Mouse (Mus musculus): ENCODE measurements around the gene Tril. TPM values are rescaled to one million over a fixed set of nuclear protein-coding genes. Genes with fewer than 3 reads are reported as not detected.

Tril gene
- polyA plus RNA-seq, 1 experiment from 2014 or later = 16.6 TPM

GRCm38 (mm10) chr6:53780008-53780407 lies 40.6 kb downstream of the Tril start:
- H3K9me3 ChIP-seq (ENCODE audit: control insufficient read depth, low read length) = no peaks in the 10 kb centered on the region
- peak; percentile 72 for DNase-seq (ENCODE audit: low spot score, missing footprints)
- WGBS = 88% methylated on average over 5 of the region's 5 CpGs

GRCm38 (mm10) chr6:53779526-53779925 lies 41.1 kb downstream of the Tril start:
- ATAC-seq (ENCODE audit: low FRiP score) = no peak
- Histone ChIP-seq H3K27me3 (ENCODE audit: control insufficient read depth, insufficient read depth, low read length) (no peaks in the 10 kb centered on the region), H3K4me3 (ENCODE audit: low read depth, low read length) (no peak overlapping the region), H3K27ac (ENCODE audit: low read depth, low read length) (no peak overlapping the region), H3K9me3 (ENCODE audit: control insufficient read depth, low read length) (no peaks in the 10 kb centered on the region), H3K4me2 (no peak overlapping the region), H3K36me3 (ENCODE audit: control insufficient read depth, insufficient read depth, low read length) (no peaks in the 10 kb centered on the region), H3K4me1 (ENCODE audit: control insufficient read depth, insufficient read depth, low read length) (peaks cover 3% of the 10 kb centered on the region; the same call in 1 of the 2 replicates), H3K9ac (ENCODE audit: low read length) (no peak overlapping the region)
- peak; percentile 80 for DNase-seq (ENCODE audit: low spot score, missing footprints)
- 48% methylated on average over 7 of the region's 7 CpGs for WGBS

More at GRCm38 (mm10) chr6:53780008-53780407, 40.6 kb downstream of the Tril start:
- Histone ChIP-seq H3K9ac (ENCODE audit: low read length) (no peak overlapping the region), H3K4me3 (ENCODE audit: low read depth, low read length) (no peak overlapping the region), H3K4me1 (ENCODE audit: control insufficient read depth, insufficient read depth, low read length) (peaks cover 3% of the 10 kb centered on the region; the same call in 1 of the 2 replicates), H3K27ac (ENCODE audit: low read depth, low read length) (no peak overlapping the region), H3K27me3 (ENCODE audit: control insufficient read depth, insufficient read depth, low read length) (no peaks in the 10 kb centered on the region), H3K4me2 (no peak overlapping the region), H3K36me3 (ENCODE audit: control insufficient read depth, insufficient read depth, low read length) (no peaks in the 10 kb centered on the region)
- no peak for ATAC-seq (ENCODE audit: low FRiP score)

DNA sequence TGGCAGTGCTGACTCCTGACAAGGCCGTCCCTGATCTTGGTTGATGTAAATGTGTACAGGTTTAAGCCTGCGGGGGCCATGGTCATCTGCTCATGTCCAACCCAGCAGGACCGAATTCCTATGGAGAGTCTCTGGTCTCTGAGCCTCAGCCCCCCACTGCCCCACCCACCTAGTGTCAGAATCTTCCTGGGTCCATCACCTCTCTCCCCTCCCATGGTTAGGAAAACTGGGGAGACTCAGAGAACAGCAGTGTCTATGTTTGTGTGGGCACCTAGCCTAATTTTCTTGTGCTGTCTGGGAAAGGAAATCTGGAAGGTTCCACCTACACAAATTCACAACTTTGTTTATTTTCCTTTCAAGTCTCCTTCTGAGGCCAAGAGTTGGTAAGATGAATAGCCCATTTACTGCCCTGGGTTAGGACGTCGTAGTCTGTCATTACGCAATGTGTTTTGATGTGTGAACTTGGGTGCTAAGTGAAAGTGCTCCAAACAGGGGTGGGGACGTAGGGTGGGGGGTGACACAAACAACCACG lies 42.1 kb downstream of the Tril start:
- H3K27me3 ChIP-seq (ENCODE audit: control insufficient read depth, insufficient read depth, low read length) = no peaks in the 10 kb centered on the region
- ATAC-seq (ENCODE audit: low FRiP score) (no peak), DNase-seq (ENCODE audit: low spot score, missing footprints) (peak; percentile 68)
- H3K4me1 ChIP-seq (ENCODE audit: control insufficient read depth, insufficient read depth, low read length) = peaks cover 3% of the 10 kb centered on the region; the same call in 1 of the 2 replicates
- H3K27ac ChIP-seq (ENCODE audit: low read depth, low read length) = no peak overlapping the region
- no peak overlapping the region for H3K4me3 ChIP-seq (ENCODE audit: low read depth, low read length)
- H3K9me3 ChIP-seq (ENCODE audit: control insufficient read depth, low read length) = no peaks in the 10 kb centered on the region
- H3K9ac ChIP-seq (ENCODE audit: low read length) = no peak overlapping the region
- no peaks in the 10 kb centered on the region for H3K36me3 ChIP-seq (ENCODE audit: control insufficient read depth, insufficient read depth, low read length)
- WGBS = 81% methylated on average over 8 of the region's 8 CpGs
- H3K4me2 ChIP-seq = no peak overlapping the region

DNA sequence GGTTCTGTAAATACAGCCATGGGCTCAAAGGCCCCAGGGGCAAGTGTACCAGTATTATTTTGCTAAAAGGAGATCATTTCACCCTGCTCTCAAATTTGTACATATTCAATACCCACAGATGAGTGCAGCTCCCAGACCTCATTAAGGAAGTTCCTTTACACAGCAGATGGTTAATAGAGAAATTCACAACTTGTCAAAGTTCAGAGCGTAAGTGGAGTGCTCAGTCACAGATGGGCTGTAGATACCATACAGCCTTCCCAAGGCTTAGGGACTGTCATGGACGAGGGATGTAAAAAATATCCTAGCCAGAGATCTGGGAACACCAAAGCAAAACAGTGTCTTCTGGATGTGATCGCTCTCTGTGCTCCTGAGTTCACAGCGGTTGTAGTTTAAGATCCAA lies 52.4 kb downstream of the Tril start:
- no peaks in the 10 kb centered on the region for H3K27me3 ChIP-seq (ENCODE audit: control insufficient read depth, insufficient read depth, low read length)
- no peaks in the 10 kb centered on the region for H3K4me1 ChIP-seq (ENCODE audit: control insufficient read depth, insufficient read depth, low read length)
- ATAC-seq (ENCODE audit: low FRiP score) = no peak
- no peaks in the 10 kb centered on the region for H3K36me3 ChIP-seq (ENCODE audit: control insufficient read depth, insufficient read depth, low read length)
- H3K9me3 ChIP-seq (ENCODE audit: control insufficient read depth, low read length) = no peaks in the 10 kb centered on the region
- no peak for DNase-seq (ENCODE audit: low spot score, missing footprints)
- H3K4me3 ChIP-seq (ENCODE audit: low read depth, low read length) = no peak overlapping the region
- 88% methylated on average over 4 of the region's 4 CpGs for WGBS
- no peak overlapping the region for H3K9ac ChIP-seq (ENCODE audit: low read length)
- no peak overlapping the region for H3K4me2 ChIP-seq
- H3K27ac ChIP-seq (ENCODE audit: low read depth, low read length) = no peak overlapping the region

DNA sequence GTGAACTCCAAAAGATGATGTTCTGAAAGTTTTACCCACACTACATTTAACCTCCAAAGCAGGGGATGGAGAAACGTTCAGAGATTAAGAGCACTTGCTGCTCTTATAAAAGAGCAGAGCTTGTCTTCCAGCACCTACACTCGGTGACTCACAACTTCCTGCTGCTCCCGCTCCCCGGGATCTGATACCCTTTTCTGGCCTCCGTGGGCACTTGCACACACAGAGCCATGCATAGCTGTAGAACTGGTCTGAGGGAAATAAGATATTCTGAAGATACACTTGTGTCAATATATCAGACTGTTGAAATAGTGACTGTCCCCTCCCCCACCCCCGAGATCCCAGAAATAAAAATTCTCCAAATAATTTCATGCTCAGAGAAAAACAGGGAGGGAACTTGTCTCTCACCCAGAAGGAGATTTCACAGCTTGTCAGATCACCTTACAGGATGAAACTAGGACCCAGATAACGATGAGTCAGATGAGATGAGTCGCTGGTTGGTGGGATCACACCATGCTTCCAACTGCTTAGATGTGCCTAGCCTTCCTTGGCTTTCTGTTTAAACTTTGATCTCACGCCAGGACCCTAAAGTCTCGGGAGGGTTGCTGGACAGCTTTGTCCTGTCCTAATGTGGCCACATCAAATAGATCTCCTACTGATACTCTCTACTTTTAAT lies 54.3 kb downstream of the Tril start:
- Histone ChIP-seq H3K4me2 (no peak overlapping the region), H3K36me3 (ENCODE audit: control insufficient read depth, insufficient read depth, low read length) (no peaks in the 10 kb centered on the region), H3K27me3 (ENCODE audit: control insufficient read depth, insufficient read depth, low read length) (no peaks in the 10 kb centered on the region), H3K4me1 (ENCODE audit: control insufficient read depth, insufficient read depth, low read length) (no peaks in the 10 kb centered on the region), H3K9ac (ENCODE audit: low read length) (no peak overlapping the region), H3K27ac (ENCODE audit: low read depth, low read length) (no peak overlapping the region), H3K4me3 (ENCODE audit: low read depth, low read length) (no peak overlapping the region), H3K9me3 (ENCODE audit: control insufficient read depth, low read length) (no peaks in the 10 kb centered on the region)
- DNase-seq (ENCODE audit: low spot score, missing footprints) (no peak), ATAC-seq (ENCODE audit: low FRiP score) (no peak)
- WGBS = 70% methylated on average over 10 of the region's 10 CpGs

DNA sequence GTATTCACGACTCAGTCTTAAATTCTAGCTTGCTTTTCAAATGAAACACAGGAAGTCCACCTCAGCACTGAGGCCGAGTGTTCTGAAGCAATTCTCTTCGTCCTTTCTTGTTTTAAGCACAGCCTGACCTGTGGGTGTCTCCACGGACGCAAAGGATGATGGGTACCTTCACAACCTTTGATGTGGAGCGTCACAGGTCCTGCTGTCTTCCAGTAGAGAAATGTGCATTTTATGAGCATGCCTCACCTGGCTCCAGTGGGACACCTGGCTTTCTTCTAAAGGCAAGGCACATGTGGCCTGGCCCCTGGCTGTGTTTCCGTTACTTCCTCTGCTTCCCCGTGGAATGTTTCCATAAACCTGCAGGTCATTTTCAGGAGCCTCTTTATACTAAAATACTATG lies 54.9 kb downstream of the Tril start:
- no peak for DNase-seq (ENCODE audit: low spot score, missing footprints)
- Histone ChIP-seq H3K4me2 (no peak overlapping the region), H3K27ac (ENCODE audit: low read depth, low read length) (no peak overlapping the region), H3K36me3 (ENCODE audit: control insufficient read depth, insufficient read depth, low read length) (no peaks in the 10 kb centered on the region), H3K4me3 (ENCODE audit: low read depth, low read length) (no peak overlapping the region), H3K27me3 (ENCODE audit: control insufficient read depth, insufficient read depth, low read length) (no peaks in the 10 kb centered on the region), H3K9me3 (ENCODE audit: control insufficient read depth, low read length) (no peaks in the 10 kb centered on the region), H3K9ac (ENCODE audit: low read length) (no peak overlapping the region), H3K4me1 (ENCODE audit: control insufficient read depth, insufficient read depth, low read length) (peaks cover 5% of the 10 kb centered on the region)
- ATAC-seq (ENCODE audit: low FRiP score) = no peak
- WGBS = 77% methylated on average over 8 of the region's 8 CpGs

Other genes starting within 250 kb of the Tril start
- gene Cpvl, start 157.8 kb upstream of the Tril start, polyA plus RNA-seq (2014; fragmentation: Nextera tagmentation; extraction: Ambion mirVana) = 0.11 TPM in 1 of 2 replicates, not detected in the other
- 23.2 and 26.0 TPM in 2 replicates for gene Chn2, start 218.7 kb upstream of the Tril start, polyA plus RNA-seq (2014; fragmentation: Nextera tagmentation; extraction: Ambion mirVana)